Mouse (Mus musculus) erythroblast, embryonic 14.5 days (primary cell): Measurements from ENCODE around the gene Aunip.

Source experiments
- GATA1 ChIP-seq: IDR thresholded peaks from 2 replicates; pipeline ENCODE4 v1.6.1; 2012; ENCODE audit warnings: low read length, inconsistent platforms, mixed read lengths
- TAL1 ChIP-seq: IDR thresholded peaks from 3 replicates; pipeline ENCODE4 v1.6.1; 2012; ENCODE audit warnings: low read length, inconsistent platforms, mixed read lengths

DNA sequence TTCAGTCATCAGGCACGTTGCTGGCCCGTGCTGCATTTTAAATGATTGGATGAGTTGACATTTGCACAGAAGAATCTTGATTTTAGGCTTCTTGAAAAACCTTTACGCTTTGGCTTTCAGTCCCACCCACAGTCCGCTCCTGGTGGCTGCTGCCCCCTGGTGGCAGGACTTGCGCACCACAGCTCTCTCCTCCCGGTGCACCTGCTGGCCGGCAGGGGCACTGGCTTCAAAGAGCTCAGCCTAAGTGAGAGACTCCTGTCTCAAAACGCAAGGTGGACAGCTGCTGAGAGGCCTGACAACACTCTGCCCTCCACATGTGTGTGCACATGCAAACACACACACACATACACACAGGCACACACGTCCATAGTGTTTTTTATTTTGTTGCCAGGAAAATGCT is 32.8 kb upstream of the Aunip start:
- TF ChIP-seq TAL1: no peak
- no peak for TF ChIP-seq GATA1
